Mouse (Mus musculus): ENCODE measurements around the gene Olfr1357. TPM values are rescaled to one million over a fixed set of nuclear protein-coding genes. Genes with fewer than 3 reads are reported as not detected.
"Not testable (repeated sequence)": the region's sequence is repeated elsewhere in the genome, so short reads cannot be mapped to it uniquely, and the experiment has no call there.

The Olfr1357 gene
- polyA plus RNA-seq, 2 experiments = not detected

DNA sequence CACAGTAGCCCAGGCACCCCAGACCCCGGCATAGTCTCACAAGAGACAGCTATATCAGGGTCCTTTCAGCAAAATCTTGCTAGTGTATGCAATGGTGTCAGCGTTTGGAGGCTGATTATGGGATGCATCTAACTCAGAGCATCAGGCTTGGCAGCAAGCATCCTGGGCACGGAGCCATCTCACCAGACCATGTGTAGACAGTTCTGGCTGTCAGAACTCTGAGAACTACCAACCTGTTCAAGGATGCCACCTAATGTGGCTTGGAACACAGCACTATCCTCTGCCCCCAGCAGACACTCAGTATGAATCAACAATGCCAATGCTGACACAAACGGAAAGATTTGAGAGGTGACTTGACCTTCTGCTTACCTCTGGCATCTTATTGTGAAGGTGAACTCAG, 12.3 kb upstream of the Olfr1357 start:
- TF ChIP-seq CTCF (IDR thresholded peaks at IDR 0.05; ENCODE audit: low read depth) (no peak), EP300 (IDR thresholded peaks at IDR 0.05; ENCODE audit: low read depth) (no peak)
- H3K27ac ChIP-seq = no peak overlapping the region
- H3K4me2 ChIP-seq (ENCODE audit: low read depth) = no peak overlapping the region
- H3K9me3 ChIP-seq (ENCODE audit: control insufficient read depth, low read length) = no peaks in the 10 kb centered on the region
- H3K9ac ChIP-seq (replicated peaks) = no peak overlapping the region
- no peak for DNase-seq (ENCODE audit: low read depth in 3 of 3, low spot score in 3 of 3)
- no peaks in the 10 kb centered on the region for H3K4me1 ChIP-seq (replicated peaks; ENCODE audit: control insufficient read depth in 2 of 2, insufficient read depth in 2 of 2, low read length in 1 of 2)
- no peaks in the 10 kb centered on the region for H3K36me3 ChIP-seq (replicated peaks; ENCODE audit: control insufficient read depth, insufficient read depth, low read depth)
- WGBS (ENCODE audit: insufficient replicate concordance) = 60% methylated on average over 4 of the region's 4 CpGs
- H3K27me3 ChIP-seq (ENCODE audit: control insufficient read depth, insufficient read depth, low read length) = no peaks in the 10 kb centered on the region
- no peak overlapping the region for H3K4me3 ChIP-seq (ENCODE audit: insufficient read depth in 1 of 2, low read depth in 2 of 2, low read length in 2 of 2)
- ATAC-seq (ENCODE audit: insufficient read depth) = no peak

DNA sequence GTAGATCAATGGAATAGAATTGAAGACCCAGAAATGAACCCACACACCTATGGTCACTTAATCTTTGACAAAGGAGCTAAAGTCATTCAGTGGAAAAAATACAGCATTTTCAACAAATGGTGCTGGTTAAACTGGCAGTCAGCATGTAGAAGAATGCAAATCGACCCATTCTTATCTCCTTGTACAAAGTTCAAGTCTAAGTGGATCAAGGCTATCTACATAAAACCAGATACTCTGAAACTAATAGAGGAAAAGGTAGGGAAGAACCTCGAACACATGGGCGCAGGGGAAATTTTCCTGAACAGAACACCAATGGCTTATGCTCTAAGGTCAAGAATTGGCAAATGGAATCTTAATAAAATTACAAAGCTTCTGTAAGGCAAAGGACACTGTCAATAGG, 5.3 kb upstream of the Olfr1357 start:
- WGBS (ENCODE audit: insufficient replicate concordance) = 43% methylated on average over 3 of the region's 3 CpGs
- H3K27me3 ChIP-seq (ENCODE audit: control insufficient read depth, insufficient read depth, low read length); H3K9ac ChIP-seq (replicated peaks); H3K4me2 ChIP-seq (ENCODE audit: low read depth); H3K9me3 ChIP-seq (ENCODE audit: control insufficient read depth, low read length); H3K4me3 ChIP-seq (ENCODE audit: insufficient read depth in 1 of 2, low read depth in 2 of 2, low read length in 2 of 2); H3K4me1 ChIP-seq (replicated peaks; ENCODE audit: control insufficient read depth in 2 of 2, insufficient read depth in 2 of 2, low read length in 1 of 2); DNase-seq (ENCODE audit: low read depth in 3 of 3, low spot score in 3 of 3); ATAC-seq (ENCODE audit: insufficient read depth); H3K27ac ChIP-seq; H3K36me3 ChIP-seq (replicated peaks; ENCODE audit: control insufficient read depth, insufficient read depth, low read depth): not testable (repeated sequence)

DNA sequence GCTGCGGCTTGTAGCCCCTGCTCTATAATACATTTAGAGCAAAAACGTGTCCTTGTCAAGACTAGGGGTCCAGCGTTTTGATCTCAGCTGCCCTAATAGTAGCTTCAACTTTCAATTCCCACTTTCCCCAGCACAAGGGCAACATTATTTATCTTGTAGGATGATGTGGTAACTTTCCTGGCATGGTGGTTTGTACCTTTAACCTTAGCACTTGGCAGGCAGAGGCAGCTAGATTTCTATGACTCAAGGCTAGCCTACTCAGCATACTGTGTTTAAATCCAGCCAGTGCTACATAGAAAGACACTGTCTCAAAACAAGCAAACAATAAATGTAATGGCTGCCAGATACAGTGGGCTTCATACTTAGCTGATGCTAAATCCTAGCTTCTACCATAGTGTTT, 10.3 kb downstream of the Olfr1357 start:
- no peak overlapping the region for H3K9ac ChIP-seq (replicated peaks)
- 51% methylated on average over 3 of the region's 3 CpGs for WGBS (ENCODE audit: insufficient replicate concordance)
- H3K36me3 ChIP-seq (replicated peaks; ENCODE audit: control insufficient read depth, insufficient read depth, low read depth) = no peaks in the 10 kb centered on the region
- DNase-seq (ENCODE audit: low read depth in 3 of 3, low spot score in 3 of 3) (no peak), ATAC-seq (ENCODE audit: insufficient read depth) (no peak)
- no peak overlapping the region for H3K4me2 ChIP-seq (ENCODE audit: low read depth)
- H3K27me3 ChIP-seq (ENCODE audit: control insufficient read depth, insufficient read depth, low read length) = no peaks in the 10 kb centered on the region; the same call in 1 of the 2 replicates
- H3K4me1 ChIP-seq (replicated peaks; ENCODE audit: control insufficient read depth in 2 of 2, insufficient read depth in 2 of 2, low read length in 1 of 2) = no peaks in the 10 kb centered on the region
- H3K4me3 ChIP-seq (ENCODE audit: insufficient read depth in 1 of 2, low read depth in 2 of 2, low read length in 2 of 2) = no peak overlapping the region
- no peaks in the 10 kb centered on the region for H3K9me3 ChIP-seq (ENCODE audit: control insufficient read depth, low read length)
- no peak for TF ChIP-seq CTCF (IDR thresholded peaks at IDR 0.05; ENCODE audit: low read depth)
- no peak for TF ChIP-seq EP300 (IDR thresholded peaks at IDR 0.05; ENCODE audit: low read depth)
- no peak overlapping the region for H3K27ac ChIP-seq

DNA sequence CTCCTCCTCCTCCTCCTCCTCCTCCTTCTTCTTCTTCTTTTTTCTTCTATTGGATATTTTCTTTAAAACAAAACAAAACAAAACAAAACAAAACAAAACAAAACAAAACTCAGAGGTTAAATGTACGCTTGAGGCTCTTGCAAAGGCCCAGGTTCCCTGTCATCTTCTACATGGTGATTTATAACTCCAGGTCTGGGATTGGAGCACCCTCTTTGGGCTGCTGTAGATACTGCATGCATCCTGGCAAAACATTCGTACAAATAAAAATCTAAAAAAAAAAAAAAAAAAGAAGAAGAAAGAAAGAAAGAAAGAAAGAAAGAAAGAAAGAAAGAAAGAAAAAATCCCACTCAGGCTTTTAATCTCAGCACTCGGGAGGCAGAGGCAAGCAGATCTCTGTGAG, 12.8 kb downstream of the Olfr1357 start:
- Histone ChIP-seq H3K9me3 (ENCODE audit: control insufficient read depth, low read length) (no peaks in the 10 kb centered on the region), H3K4me3 (ENCODE audit: insufficient read depth in 1 of 2, low read depth in 2 of 2, low read length in 2 of 2) (no peak overlapping the region), H3K9ac (replicated peaks) (no peak overlapping the region), H3K27ac (no peak overlapping the region), H3K4me1 (replicated peaks; ENCODE audit: control insufficient read depth in 2 of 2, insufficient read depth in 2 of 2, low read length in 1 of 2) (no peaks in the 10 kb centered on the region), H3K36me3 (replicated peaks; ENCODE audit: control insufficient read depth, insufficient read depth, low read depth) (no peaks in the 10 kb centered on the region), H3K4me2 (ENCODE audit: low read depth) (no peak overlapping the region), H3K27me3 (ENCODE audit: control insufficient read depth, insufficient read depth, low read length) (no peaks in the 10 kb centered on the region; the same call in 1 of the 2 replicates)
- 25% methylated on average over 3 of the region's 3 CpGs for WGBS (ENCODE audit: insufficient replicate concordance)
- ATAC-seq (ENCODE audit: insufficient read depth) (no peak), DNase-seq (ENCODE audit: low read depth in 3 of 3, low spot score in 3 of 3) (peak in 1 of 3 experiments; percentile 9)
- no peak for TF ChIP-seq EP300 (IDR thresholded peaks at IDR 0.05; ENCODE audit: low read depth)
- TF ChIP-seq CTCF (IDR thresholded peaks at IDR 0.05; ENCODE audit: low read depth) = peak; percentile 23; the same call in 1 of the 2 replicates

DNA sequence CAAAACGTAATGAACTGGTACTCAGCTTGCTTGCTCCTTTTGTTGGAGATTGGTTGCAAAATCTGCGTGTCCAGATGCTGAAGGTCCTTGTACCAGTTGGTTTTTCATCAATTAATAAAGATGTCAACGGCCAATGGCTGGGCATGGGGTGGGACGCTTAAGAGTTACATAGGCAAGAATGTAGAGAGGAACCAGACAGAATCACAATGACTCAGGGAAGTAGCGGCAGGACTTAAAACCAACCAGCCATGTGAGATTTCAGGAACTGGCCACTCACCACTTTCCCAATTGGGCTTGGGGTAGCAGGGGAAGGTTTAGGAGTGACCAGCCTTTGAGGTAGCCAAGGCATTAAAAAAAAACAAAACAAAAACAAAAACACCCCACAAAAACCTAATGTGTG, 18.0 kb downstream of the Olfr1357 start:
- WGBS (ENCODE audit: insufficient replicate concordance) = 57% methylated on average over 5 of the region's 5 CpGs
- no peak overlapping the region for H3K27ac ChIP-seq
- TF ChIP-seq EP300 (IDR thresholded peaks at IDR 0.05; ENCODE audit: low read depth) = no peak
- no peak for TF ChIP-seq CTCF (IDR thresholded peaks at IDR 0.05; ENCODE audit: low read depth)
- H3K36me3 ChIP-seq (replicated peaks; ENCODE audit: control insufficient read depth, insufficient read depth, low read depth) = no peaks in the 10 kb centered on the region
- H3K9me3 ChIP-seq (ENCODE audit: control insufficient read depth, low read length) = no peaks in the 10 kb centered on the region
- H3K4me1 ChIP-seq (replicated peaks; ENCODE audit: control insufficient read depth in 2 of 2, insufficient read depth in 2 of 2, low read length in 1 of 2) = no peaks in the 10 kb centered on the region
- no peak overlapping the region for H3K4me2 ChIP-seq (ENCODE audit: low read depth)
- H3K4me3 ChIP-seq (ENCODE audit: insufficient read depth in 1 of 2, low read depth in 2 of 2, low read length in 2 of 2) = no peak overlapping the region
- no peak overlapping the region for H3K9ac ChIP-seq (replicated peaks)
- ATAC-seq (ENCODE audit: insufficient read depth) = no peak
- no peak for DNase-seq (ENCODE audit: low read depth in 3 of 3, low spot score in 3 of 3)
- no peaks in the 10 kb centered on the region; the same call in 1 of the 2 replicates for H3K27me3 ChIP-seq (ENCODE audit: control insufficient read depth, insufficient read depth, low read length)
